Mouse (Mus musculus) lung, postnatal 25 days (tissue): Measurements from ENCODE around the gene Gripap1.
"Not testable (repeated sequence)": the region's sequence is repeated elsewhere in the genome, so short reads cannot be mapped to it uniquely, and the experiment has no call there.

Source experiments
- DNase-seq: peaks from one replicate; pipeline ENCODE4 v3.0.0; 2022; ENCODE audit warnings: low spot score

The Gripap1 gene

GRCm38 (mm10) chrX:7778450-7779244, 10.9 kb upstream of the Gripap1 start:
- no peak for DNase-seq

DNA sequence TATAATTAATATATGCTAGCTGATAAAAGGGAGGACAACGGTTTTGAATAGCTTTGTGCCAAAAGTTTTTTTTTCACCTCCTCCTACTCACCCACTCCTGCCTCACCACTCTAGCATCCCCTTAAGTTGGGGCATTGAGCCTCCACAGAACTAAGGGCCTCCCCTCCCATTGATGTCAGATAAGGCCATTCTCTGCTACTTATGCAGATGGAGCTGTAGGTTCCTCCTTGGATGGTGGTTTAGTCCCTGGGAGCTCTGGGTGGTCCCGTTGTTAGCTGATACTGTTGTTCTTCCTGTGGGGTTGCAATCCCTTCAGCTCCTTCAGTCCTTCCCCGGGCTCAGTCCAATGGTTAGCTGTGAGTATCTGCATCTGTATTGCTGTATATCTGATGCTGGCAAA, 10.3 kb upstream of the Gripap1 start:
- DNase-seq: no peak

DNA sequence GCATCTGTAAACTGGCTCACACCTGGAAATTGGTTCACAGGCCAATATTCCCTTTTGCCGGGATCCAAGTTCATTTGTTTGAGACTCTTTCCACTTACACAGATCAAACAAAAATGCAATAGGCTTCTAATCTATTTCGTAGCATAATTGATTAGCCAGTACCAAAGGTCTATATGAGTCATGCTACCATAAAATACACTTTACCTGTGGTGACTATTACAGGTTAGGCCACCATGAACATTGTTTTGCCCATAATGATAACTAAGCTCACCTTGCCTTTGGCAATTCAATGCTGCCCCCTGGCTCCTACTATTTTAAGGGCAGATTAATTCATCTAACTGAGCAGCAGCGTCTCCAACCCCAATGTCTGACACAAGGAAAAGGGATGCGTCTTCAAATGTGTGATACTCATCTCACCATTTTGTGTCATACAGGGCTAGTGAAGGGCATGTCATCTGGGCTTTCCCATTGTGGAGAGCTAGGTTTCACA, 6.9 kb upstream of the Gripap1 start:
- no peak for DNase-seq

GRCm38 (mm10) chrX:7790309-7790708, 744 bp downstream of the Gripap1 start:
- no peak for DNase-seq

- no peak for DNase-seq
These were observed 3.8 kb downstream of the Gripap1 start for GRCm38 (mm10) chrX:7793361-7793760.

DNA sequence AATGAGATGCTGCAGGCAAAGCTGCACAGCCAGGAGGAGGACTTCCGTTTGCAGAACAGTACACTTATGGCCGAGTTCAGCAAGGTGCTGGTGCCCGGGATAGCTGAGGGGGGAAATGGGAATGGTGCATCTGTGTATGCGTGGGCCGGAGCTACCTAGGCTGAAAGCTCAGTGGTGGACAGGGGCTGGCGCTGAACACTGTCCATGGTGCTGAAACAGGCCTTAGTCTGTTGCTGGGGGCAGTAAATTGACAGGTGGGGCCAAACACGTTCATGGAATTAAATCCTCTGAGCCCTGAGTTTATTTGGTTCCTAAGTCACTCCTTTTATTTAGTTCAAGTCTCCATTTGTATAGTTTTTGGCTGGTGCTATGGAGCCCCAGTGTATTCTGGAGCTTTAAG, 5.5 kb downstream of the Gripap1 start:
- DNase-seq: peak; percentile 5

GRCm38 (mm10) chrX:7797327-7797726, 7.8 kb downstream of the Gripap1 start:
- no peak for DNase-seq

DNA sequence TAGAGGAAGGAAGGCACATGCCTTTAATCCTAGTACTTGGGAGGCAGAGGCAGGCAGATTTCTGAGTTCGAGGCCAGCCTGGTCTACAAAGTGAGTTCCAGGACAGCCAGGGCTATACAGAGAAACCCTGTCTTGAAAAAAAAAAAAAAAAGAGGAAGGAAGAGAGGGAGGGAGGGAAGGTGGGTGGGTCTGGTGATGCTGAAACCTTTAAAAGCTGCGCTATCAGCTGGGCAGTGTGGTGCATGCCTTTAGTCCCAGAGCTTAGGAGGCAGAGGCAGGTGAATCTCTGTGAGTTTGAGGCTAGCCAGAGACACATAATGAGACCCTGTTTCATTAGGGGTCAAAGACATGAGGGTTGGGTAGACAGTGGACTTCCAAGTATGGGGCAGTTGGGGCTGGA, 12.6 kb downstream of the Gripap1 start:
- not testable (repeated sequence) for DNase-seq

DNA sequence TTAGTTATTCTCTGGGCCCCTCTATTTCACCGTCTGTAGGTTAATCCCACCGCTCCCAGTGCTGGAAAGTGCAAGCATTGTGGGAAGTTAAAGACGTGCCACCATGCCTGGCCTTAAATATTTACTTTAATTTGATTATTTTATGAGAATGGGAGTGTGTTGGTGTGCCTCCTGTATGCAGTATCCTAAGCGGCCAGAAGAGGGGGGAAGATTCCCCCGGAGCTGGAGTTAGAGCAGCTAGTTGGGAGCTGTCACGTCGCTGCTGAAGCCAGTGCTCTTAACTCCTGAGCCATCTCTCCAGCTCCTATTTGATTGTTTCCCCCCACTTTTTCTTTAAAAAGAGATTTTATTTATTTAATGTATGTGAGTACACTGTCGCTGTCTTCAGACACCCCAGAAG, 25.5 kb downstream of the Gripap1 start:
- peak; percentile 16 for DNase-seq

GRCm38 (mm10) chrX:7821865-7822779, 32.6 kb downstream of the Gripap1 start, which contains the start of gene Kcnd1:
Gene Kcnd1, plus strand, starts transcription at chrX:7822289.
- no peak for DNase-seq

DNA sequence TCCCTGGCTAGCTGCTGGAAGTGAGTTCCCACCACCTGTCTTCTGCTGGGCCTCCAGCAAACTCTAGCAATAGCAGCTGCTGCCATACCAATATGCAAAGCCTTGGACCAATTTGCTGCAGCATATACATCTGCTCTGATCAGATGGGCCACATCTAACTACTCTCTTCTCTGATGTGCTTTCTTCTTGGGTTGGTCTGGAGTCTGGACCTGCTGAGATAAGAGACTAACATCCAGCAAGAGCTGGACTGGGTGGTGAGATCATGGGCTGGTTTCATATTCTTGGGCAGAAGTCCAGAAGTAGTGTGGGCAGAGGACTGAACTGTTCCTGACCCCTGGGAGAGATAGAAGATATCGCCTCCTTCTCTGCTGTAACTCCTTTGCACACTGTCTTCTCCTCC, 47.6 kb downstream of the Gripap1 start:
- no peak for DNase-seq

DNA sequence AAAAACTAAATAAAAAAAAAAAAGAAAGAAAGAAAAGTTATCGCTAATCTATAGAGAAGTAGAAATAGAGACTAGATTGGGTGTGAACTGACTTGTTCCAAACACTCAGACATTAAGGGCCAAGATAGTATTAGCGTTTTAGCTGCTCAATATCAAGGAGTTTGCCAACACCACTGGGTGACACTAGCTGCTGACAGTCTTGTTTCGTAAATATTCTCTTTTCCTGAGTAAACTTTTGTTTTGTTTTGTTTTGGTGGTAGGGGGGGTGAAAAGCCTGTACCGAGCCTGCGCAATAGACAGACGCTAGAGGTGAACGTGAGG, 51.2 kb downstream of the Gripap1 start:
- no peak for DNase-seq

- DNase-seq: peak; percentile 96
These were observed 51.9 kb downstream of the Gripap1 start, which contains the start of gene Otud5 for GRCm38 (mm10) chrX:7841163-7842162. Gene Otud5, plus strand, starts transcription at chrX:7841364.

DNA sequence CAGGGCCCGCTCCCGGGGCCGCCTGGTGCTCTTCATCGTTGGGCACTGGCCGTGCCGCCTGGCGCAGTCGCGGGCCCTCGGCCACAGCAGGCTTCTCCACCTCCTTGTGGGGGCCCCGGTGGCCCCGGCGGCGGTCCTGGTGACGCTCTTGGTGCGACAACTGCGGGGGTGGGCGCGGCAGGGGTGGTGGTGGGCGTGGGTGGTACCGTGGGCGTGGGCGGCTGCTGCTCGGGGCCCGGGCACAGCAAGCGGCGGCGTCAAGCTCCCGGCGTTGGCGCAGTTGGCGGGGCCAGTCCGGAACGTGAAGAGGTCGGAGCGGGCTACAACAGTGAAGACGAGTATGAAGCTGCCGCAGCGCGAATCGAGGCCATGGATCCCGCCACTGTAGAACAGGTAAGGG, 52.8 kb downstream of the Gripap1 start:
- DNase-seq: no peak

- DNase-seq: no peak
These were observed 58.3 kb downstream of the Gripap1 start for GRCm38 (mm10) chrX:7847845-7848244.

- DNase-seq: peak; percentile 31
These were observed 65.0 kb downstream of the Gripap1 start for GRCm38 (mm10) chrX:7854578-7854977.

GRCm38 (mm10) chrX:7859191-7859753, 69.7 kb downstream of the Gripap1 start:
- no peak for DNase-seq

DNA sequence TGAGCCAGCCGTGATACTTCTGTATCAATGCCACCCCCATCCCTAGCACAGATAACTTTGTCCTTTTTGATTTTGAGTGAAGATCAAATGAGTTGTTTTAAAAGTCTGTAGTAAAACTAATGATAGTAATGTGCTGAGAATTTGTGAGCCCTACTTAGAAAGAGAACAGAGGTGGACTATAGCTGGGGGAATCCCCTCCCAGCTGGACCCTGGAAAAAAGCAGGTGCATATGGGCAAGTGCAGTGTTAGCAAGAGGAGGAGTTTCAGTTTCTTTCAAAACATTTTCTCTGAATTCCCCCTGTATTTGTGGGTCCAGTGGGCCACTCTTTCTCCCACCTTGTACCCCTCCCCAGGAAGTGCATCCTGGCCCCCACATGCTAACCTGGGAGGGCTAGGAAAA, 73.6 kb downstream of the Gripap1 start:
- DNase-seq: no peak

DNA sequence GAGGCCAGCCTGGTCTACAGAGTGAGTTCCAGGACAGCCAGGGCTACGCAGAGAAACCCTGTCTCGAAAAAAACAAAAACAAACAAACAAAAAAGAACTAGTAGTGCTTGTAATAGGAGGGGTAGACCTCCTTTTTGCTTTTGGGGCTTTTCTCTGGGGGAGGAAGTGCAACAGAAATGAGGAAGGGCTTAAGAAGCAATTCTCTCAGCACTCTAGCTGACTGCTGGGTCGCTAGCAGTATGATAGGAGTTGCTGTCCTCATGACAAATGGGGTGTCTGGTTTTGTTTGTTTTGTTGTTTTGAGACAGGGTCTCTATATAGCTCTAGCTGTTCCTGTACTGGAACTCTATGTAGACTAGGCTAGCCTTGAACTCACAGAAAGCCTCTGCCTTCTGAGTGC, 75.0 kb downstream of the Gripap1 start:
- DNase-seq: no peak

DNA sequence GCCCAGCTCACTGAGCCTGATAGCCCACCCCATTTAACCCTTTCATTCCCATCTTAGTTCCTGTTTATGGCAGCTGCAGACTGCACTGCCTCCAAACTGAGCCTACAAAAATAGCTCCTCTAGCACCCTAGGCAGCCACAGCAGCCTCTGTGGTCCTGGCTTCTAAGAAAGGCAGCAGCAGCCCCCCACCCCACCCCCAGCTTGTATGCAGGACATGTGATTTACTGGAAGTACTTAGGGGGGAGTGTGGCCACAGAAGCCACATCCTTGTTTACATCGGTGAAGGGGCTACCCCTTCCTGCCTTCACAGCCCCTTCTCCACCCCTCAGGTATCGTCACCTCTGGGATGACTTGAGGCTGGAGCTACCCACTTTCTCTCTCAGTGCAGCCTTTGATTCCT, 75.8 kb downstream of the Gripap1 start:
- no peak for DNase-seq

- DNase-seq: no peak
These were observed 76.2 kb downstream of the Gripap1 start for GRCm38 (mm10) chrX:7865786-7866185.
